Mouse (Mus musculus) left cerebral cortex, postnatal 10 days (tissue): ENCODE measurements around the gene Itsn1. TPM values are rescaled to one million over a fixed set of nuclear protein-coding genes. Genes with fewer than 3 reads are reported as not detected.

ENCODE experiments used
- DNase-seq, 2 experiments: peaks; one replicate each; pipeline ENCODE4 v3.0.0; 2021 to 2022; ENCODE audit warnings: low spot score in 2 of 2, mixed read lengths in 1 of 2; ENCODE audit errors: extremely low spot score in 1 of 2
- intact Hi-C: fragments of 180-260 bp; cut with DNase I; formaldehyde crosslinking; loops from one replicate; pipeline ENCODE4 v1.15.1; 2025
- total RNA-seq, 2 experiments: library from RNA; stranded (reverse); gene quantifications; 2 replicates each; pipeline ENCODE4 v1.2.3; 2021

The Itsn1 gene
- total RNA-seq, 2 experiments from 2014 or later: 132 to 137 TPM

DNA sequence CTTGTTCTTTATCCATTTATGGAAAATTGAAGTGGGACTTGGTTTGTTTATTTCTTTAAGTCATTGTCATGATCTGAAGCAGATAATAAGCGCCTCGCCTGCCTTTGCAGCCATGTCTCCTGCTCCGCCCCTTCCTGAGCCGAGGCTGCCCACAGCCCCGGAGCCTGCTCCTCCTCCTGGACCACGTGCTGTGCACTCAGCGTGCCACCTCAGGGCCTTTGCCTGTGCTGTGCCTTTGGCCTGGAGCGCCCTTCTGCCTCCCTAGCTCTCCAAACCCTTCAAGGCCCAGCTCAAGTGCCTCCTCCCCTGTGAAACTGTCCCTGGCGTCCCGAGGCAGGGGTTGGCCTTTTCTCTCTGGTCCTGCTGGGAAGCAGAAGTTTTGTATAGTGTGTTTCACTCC lies 123.7 kb downstream of the Itsn1 start:
- no peak for DNase-seq
- intact Hi-C loops: no loop called here

DNA sequence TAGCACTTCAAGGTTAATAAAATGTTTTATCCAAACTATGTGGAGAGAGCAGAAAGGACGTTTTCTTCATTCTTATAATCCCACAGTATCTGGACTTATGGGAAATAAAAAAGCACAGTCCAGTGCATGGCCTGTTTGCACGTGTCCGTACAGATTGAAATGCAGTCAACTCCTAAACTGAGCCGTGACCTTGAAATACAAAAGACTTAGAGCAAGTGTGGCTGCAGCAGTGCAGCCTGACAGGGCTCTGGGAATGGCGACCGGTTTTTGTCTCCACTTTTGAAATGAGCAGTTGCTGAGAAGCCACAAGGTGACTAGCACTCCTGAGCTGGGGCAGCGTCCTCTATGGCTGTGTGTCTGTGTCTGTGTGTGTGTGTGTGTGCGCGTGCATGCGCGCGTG lies 124.1 kb downstream of the Itsn1 start:
- intact Hi-C loops: no loop called here
- no peak for DNase-seq

DNA sequence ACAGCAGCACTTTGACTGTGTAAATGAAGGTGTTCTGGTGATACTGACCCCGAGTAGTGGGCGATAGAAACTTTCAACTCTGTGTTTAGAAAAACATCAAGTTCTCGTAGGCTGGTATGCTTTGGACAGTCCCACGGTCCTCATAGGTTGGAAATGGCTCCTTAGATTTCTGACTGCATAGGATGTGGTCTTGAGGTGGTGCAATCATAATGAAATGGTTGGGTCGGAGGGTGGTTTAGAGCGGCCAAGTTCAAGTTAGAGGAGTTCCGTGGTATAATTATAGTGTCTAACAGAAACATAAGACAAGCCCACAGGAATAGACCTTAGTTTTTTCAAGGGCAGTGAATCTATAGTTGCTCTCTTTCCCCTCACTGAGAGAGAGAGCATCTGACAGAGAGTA lies 129.6 kb downstream of the Itsn1 start:
- intact Hi-C loops: no loop called here
- no peak for DNase-seq

DNA sequence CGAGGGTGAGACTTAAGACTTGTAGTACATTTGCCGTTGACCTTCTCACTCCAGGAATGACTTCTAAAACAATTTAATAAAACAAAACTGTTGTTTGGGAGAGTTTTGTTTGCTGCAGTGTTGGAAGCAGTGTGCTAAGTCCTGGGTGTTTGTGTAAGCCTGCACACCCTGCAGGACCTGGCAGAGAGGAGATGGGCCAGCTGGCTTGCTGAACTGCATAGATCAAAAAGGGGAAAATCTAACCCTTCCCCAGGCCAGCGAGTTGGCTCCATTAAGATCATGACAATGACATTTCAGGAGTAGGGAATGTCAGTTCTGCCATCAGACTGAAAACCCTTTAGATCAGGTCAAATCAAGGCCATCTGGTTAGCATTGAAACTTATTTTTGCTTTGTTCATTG lies 130.1 kb downstream of the Itsn1 start:
- DNase-seq: no peak
- intact Hi-C loops: no loop called here

DNA sequence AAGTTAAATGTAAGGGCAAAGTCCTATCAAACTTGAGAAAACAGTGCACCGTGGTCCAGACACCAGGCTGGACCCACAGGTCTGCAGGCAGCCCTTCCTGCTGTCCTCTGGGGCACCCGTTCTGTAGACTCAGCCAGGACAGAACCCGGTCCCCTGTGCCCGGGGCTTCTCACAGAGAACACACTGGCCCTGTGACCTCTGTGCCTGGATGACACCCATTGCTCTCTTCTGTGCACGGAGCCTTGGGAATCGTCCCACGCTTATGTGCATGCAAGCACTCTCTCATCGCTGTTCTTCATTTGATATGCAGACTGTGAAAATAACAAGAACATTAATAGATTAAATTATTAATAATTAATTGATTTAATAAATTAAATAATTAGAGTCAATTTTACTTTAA lies 130.9 kb downstream of the Itsn1 start:
- intact Hi-C loops: no loop called here
- DNase-seq: no peak

DNA sequence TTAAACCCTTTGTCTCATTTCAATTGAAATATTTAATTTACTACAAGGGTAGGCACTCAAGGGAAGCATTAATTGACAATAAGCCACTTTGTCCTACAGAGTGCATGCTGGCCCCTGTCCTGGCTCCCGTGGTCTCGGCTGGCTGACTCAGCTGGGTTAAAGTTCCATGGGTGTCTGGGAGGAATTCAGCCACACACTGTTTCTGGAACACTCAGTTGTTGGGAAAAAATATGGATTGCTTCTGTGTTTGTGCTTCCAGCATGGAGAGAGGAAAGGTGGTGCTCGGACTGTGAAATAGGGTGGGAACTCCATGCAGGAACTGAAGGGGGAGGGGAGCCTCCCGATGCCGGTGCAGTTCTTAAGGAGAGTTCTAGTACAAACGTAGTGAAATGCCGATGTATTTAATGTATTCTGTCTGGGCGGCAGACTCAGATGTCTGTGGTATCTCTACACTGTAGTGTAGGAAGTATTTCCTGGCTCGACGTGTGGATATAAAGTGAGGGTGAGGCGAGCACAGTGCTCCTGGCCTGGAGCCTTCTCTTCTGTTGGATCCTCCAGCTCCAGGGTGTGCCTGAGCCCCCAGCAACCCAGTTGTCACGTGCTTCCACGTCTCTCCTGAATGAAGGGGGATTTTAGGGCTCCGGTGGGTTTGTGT lies 131.5 kb downstream of the Itsn1 start:
- intact Hi-C loops: no loop called here
- DNase-seq: no peak

DNA sequence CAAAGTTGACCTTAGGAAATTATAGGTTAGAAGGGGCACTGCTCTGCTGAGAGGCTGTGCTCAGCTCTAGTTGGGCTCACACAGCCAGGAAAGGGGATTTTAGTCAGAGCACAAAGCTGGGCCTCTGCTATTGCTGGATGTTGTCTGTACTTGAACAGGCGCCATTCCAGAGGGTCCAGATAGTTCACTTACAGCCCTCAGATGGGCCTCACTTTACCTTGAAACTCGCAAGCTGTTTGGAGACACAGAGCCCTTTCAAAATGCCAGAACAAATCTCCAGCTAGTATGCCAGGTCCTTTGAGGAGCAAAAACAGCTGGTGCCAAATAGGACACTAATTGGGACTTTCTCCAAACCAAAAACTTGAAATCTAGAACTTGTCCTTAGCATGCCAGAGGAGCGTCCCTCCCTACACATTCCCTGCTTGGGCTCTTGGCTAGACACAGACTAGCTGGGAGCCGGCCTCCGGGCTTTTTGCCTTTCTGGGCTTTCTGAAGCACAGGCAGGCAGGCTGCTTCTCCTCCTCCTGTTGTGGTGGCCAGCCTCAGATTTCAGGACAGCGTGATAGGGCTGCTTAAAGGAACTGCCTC lies 132.8 kb downstream of the Itsn1 start:
- intact Hi-C loops: no loop called here
- peak in 1 of 2 experiments; percentile 67 for DNase-seq

DNA sequence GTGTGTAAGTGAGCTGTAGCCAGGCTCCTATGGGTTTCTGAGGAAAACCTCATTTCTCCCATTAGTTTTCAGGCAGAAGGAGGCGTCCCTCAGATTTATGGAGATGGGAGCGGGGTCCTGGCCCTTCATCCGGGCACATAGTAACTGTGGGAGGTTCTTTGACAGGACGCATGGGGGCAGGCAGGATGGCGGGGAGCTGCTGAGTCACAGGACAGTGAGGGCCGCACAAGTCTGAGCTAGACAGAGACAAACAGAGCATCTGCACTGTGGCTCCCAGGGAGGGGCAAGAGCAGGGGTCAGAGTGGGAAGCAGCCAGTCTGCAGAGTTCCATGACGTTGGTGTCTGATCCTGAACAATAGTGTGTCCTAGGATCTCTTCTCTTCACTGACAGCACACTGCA lies 133.8 kb downstream of the Itsn1 start:
- no peak for DNase-seq
- intact Hi-C loops: no loop called here

DNA sequence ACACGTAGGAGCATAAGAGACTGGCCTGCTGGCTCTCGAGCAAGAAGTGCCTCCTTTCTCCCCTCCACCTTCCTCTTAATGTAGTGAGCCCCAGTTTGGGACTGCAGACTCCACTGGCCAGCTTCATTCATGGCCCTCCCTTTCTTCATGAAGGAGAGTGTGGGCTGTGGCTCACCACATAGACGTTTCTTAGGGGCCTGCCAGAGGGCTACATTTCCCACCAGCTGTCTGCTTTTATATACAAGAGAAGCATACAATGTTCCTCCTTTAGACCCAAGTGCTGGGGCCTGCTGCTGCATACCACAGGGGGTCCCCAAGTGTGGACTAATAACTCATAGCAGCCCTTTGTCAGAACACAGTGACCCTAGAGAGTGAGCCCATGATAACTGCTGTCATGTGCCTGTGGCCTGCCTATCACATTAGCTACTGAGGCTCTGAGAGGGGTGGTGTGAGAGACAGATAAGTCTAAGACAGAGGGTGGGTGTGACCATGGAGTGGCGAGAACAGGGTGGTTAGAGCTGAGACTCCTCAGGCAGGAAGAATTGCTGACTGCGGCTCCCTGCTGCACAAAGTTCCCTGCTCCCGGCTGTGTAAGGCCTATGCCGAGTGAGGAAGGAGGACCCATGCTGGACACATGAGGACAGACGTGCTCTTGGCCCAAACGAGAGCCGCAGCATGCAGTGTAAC lies 135.7 kb downstream of the Itsn1 start:
- intact Hi-C loops: no loop called here
- DNase-seq: no peak

DNA sequence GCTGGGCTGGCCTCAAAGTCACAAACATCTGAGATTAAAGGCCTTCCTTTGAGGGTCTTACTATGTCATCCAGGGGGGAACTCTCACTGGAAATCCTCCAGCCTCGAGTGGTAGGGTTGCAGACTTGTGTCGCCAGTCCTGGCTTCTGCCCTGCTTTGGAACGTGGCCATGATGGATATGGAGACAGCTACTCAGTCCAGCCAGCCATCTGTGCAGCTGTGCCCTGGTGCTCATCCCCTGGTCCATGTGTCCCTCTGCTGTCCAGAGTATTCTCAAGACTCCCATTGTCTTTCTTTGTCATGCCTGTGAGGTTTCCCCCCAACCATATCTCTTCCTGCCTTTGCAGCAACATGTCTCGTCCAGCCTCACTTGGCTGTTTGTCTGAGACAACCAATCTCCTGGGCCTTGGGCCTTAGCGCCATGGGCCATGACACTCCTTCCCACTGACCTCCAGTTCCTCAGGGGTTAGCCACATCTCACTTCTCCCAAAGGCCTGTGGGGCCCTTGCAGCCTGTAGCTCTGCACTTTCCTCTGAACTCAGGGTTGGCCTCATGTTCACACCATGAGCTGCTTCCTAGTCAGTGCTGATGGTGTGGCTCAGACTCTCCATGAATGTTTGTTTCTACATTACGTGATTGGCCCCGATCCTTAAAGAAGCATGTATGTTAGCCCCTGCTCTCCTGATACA lies 136.6 kb downstream of the Itsn1 start:
- intact Hi-C loops: no loop called here
- no peak for DNase-seq

DNA sequence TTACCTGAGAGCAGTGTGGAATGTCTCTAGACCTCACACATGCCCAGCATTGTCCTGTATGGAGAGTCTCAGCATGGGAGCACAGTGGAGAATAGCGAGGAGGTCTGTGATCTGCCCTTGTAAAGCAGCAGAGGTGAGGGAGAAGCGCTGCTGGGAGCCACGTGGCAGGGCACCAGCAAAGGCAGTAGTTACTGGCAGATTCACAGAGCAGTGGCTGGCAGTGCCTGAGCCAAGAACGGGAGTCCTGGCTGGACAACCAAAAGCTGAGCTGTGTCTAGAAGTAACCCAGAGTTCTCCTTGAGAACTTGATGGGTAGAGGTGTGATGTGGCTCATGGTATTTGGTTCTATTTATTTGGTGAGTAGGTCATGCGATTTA lies 137.2 kb downstream of the Itsn1 start:
- no peak for DNase-seq
- intact Hi-C loops: no loop called here

DNA sequence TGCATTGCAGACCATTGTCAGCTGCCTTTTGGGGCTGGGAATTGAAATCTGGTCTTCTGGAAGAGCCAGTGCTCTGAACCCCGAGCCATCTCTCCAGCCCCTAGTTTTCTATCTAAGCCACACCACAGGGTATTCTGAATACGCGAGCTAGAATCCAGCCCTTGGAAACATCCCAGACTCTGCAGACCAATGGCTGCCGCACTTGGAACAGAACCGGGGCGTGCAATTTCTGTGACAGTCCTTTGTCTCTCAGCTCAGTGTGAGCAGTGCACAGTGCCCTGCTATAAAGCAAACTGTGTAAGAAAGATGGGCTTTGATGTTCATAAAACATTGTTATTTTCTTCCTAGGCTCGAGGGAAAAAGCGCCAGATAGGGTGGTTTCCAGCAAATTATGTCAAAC lies 138.6 kb downstream of the Itsn1 start:
- intact Hi-C loops: no loop called here
- DNase-seq: no peak

DNA sequence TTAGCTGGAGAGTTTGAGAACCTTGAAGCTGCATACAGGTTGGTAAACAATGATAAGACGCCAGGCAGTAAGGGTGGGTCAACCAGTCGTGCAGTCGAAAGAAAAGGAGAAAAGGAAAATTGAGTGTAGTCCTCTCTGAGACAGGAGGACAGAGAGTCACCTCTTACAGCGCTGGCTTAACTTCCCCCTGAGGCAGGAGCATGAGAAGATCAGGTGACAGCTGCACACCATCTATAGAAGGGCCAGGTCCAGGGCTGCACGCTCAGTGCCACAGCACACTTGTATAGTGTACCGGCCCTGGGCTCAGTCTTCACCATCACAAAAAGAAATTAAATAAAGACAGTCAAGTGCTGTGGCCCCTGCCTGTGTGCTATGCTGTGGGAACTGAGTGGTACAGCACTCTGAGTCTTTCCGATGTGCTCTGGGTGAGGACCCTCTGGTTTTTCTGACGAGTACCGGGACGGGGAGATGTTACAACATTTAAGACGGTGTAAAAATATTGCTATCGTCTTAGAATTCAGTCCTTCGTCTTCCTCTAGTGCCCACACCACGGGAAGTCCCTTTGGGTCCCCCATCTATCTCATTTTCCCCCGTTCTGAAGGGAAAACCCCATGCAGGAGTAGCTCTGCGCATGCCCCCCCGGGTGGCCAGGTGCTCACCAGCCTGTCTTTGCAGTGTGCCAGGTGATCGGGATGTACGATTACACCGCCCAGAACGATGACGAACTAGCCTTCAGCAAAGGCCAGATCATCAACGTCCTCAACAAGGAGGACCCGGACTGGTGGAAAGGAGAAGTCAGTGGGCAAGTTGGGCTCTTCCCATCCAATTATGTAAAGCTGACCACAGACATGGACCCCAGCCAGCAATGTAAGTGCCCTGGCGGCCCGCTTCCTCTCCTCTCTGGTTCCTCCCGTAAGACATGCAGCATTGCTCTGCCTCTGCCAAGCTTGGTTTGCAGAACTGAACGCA lies 140.1 kb downstream of the Itsn1 start:
- intact Hi-C loops: no loop called here

DNA sequence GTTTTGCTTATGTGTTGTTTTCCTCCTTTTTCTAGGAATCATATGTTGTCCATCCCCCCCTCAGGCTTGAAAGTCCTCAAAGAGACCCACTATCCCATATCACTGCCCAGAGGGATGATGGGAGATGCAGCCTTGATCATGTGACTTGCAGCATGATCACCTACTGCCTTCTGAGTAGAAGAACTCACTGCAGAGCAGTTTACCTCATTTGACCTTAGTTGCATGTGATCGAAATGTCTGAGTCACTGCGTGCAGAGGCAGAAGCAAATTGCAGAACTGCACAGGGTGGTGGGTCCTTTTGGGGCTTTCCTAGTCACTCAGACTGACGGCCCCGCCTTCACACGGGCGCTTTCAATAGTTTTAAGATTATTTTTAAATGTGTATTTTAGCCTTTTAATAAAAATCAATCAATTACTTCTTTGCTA lies 141.1 kb downstream of the Itsn1 start:
- intact Hi-C loops: no loop called here
- DNase-seq: no peak

More for the DNA sequence above, 140.1 kb downstream of the Itsn1 start:
- DNase-seq: peak in 1 of 2 experiments; percentile 72

DNA sequence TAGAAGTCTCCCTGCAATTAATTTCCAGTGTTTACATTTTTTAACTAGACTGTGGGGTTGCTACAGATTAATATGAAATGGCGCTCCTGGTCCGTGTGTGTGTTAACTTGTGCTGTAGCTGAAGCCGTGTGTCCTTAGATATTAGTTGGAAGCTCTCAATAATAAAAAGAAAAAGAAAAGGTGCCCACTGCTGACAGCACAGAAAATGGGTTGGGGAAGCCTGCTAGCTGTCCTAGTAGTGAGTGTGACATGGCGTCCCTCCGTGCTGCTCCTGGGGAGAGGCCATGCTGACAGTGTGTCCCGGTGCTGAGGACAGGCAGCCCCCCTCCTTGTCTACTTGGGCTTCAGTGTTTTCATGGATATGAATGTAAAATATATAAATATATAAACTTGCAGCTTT lies 142.1 kb downstream of the Itsn1 start:
- intact Hi-C loops: no loop called here
- no peak for DNase-seq

DNA sequence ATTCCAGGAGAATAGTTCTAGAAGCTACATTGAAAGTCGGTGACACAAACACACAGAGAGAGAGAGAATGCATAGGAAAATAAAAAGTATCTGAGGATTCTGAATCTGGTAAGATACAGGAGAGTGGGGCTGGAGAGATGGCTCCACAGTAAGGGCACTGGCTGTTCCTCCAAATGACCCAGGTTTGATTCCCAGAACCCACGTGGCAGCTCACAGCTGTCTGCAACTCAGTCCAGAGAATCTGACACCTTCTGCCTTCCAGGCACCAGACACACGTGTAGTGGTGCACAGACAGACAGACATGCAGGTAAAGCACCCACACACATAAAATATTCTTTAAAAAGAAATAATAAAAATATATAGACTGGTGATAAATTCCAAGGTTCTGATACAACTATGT lies 144.6 kb downstream of the Itsn1 start:
- no peak for DNase-seq
- intact Hi-C loops: no loop called here

DNA sequence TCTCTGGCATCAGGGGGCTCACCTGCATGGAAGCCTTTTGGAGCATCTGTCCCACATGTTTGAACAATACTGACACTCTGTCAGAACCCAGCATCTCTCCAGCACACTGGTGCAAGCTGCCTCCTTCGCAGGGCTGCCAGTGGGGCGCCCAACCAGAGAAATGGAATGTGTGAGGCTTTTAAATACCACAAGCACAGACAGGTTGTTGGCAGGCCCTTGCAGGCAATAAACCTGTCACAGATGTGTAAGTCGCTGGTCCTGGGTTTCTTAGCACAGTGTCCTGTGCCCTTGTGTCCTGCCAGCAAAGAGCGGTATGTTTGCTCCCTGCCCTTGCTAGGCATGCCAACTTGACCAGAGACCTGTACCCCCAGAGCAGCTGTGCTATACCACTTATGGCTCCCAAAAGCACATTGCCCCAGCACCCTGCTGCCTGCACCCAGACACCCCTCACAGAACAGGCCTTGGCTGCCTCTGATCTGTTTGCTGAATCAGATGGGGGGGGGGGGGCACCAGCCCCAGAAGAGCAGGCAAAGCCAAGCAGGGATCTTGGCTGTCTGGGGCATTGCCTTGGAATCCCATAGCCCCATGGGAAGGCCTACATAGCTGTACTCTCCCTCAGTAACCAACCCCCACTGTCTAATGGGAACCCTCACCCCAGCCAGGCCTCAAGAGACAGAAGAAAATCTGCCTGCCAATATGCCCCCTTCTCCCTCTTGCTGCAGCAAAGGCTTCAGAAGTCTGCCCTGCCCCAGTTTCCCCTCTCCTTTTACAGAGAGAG lies 146.7 kb downstream of the Itsn1 start:
- no peak for DNase-seq
- intact Hi-C loops: no loop called here

DNA sequence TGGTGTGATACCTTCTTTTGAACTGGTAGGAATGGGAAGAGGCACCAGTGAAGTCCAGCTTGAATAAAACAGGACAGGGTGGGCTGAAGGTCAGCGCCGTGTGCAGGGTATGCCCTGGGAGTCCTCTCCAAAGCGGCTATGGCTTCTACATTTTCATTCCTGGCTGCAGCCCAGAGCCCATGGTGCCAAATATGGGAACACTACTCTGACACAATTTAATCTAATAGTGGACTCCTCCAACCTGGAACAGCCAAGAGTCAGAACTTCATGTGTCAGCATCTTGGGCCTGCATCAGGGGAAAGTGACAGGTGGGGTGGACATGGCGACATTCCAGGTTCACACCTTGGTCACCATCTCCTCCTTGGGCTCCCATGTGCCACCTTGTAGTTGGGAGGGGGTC lies 147.4 kb downstream of the Itsn1 start:
- DNase-seq: no peak
- intact Hi-C loops: no loop called here
